Mouse (Mus musculus) thymus, adult 18-20 months (tissue): ENCODE measurements around the gene Inpp5b.

Experiments
- DNase-seq, 2 experiments: peaks; one replicate each; pipeline ENCODE4 v3.0.0; 2022; ENCODE audit warnings: mixed read lengths in 2 of 2

The Inpp5b gene

DNA sequence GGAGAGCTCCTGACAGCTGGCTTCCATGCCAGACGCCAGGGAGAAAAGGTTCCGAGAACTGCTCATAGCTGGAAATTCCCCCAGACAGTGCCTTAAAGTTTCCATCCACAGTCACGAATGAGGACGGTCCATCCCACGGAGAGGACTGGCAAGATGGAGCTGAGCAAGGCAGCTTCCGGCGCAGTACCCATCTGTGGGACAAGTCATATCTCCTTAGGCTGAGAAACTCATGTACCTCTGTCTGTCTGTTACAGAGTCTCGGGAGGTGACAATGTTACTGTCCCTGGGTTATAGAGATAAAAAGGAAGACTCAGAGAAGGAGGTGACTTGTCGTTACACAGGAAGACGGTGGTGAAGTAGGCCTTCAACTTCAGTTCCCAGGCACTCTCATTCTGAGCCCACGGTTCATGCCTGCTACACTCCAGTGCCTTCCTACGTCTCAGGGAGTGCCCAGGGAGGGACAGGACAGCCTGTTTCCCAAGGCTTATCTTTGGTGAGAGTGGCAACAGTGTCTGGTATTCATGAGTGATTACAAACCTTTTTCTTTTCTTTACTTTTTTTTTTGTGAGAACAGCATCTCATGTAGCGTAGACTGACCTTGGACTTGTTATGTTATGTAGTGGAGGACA lies 27.4 kb downstream of the Inpp5b start:
- DNase-seq: no peak

DNA sequence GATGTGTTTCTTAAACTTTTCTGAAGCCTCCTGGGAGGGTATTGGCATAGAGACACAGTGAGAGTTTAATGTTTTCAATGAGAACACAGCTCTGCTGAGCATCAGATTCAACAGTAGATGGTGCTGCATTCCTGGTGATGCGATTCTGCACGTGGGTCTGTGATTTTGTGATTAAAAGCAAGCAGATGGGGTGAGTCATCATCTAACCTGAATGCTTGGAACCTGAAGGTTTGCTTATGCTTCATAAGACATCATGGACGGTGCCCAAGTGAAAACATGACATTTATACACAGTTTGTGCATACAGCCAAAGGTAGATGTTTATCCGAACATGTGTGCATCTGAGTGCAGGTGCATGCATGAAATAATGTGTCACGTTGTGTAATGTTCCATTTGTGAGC lies 29.0 kb downstream of the Inpp5b start:
- no peak for DNase-seq

DNA sequence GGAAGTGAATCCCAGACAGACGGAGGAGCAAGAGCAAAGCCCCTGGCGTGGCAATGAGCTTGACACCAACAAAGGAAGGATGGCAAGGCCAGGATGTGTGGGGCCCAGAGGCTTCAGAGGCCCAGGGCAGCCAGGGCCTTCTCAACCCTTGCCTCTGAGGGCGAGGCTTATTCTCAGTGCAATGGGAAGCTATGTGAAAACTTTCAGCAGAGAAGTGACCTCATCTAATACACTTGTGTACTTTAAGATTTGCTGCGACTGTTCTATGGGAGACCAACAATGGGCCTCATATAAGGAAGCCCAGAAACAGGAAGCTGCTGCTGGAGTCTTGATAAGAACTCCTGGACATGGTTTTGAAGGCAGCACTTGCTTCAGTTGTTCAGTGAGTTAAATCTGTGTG lies 30.5 kb downstream of the Inpp5b start:
- DNase-seq: no peak

DNA sequence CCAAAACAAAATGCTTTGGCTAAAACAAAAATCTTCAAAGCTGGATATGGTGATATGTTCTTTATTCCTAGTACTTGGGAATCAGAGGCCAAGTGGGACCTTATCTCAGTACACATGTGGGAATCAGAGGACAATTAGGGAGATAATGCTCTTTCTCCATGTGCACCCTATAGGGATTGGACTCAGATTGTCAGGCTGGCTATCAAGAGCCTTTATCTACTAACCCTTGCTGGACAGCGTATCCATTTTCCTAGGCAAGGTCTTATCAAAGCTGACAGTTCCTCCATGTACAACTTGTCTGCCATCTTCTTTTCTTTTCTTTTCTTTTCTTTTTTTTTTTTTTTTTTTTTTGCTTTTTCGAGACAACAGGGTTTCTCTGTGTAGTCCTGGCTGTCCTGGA lies 31.8 kb downstream of the Inpp5b start:
- DNase-seq: no peak

DNA sequence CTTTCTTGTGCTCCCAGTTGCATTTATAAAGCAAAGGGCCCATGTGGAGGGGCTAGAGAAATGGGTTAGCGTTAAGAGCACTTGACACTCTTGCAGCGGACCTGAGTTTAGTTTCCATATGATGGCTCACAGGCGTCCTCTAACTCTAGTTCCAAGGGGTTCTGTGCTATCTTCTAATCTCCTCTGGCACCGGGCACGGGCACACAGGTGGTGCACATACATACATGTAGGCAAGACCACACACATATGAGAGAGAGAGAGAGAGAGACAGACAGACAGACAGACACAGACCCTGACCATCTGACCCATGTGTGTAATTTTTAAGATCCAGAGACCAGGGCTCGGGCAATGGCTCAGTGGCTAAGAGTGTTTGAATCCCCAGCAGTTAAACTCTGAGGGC lies 32.3 kb downstream of the Inpp5b start:
- DNase-seq: no peak

DNA sequence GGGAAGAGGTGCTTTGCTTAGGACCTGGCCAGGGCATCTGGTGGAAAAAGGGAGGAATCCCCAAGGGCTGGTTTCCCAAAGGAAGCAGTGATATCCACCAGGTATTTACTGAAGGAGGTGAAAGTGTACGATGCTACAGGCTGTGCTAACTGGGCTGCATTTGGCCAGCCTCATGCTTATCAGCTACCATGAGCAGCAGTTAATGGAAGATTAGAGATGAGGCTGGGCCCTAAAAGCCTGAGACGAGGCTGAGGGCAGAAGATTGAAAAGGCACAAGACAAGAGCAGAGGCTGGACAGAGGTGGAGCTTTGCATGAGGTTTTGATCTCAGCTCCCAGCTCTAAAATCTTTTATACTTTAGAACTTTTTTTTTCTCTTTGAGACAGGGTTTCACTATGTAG lies 32.8 kb downstream of the Inpp5b start:
- no peak for DNase-seq

DNA sequence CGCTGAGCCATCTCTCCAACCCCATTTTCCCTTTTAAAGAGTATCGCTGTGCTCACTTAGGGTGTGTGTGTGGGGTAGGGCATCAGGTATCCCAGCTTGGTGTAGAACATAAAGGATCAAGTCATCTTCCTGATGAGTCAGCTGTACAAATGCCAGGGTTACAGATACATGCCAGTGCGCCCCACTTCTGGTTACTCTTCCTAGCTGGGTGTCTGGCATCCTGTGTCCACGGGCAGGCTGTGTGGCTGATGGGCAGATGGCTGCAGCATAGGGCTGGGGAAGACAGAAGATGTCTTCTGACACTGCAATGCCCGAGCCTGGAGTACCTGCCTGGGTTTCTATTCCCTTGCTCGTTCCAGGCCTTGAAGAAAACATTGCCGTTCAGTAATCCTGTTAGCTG lies 39.7 kb downstream of the Inpp5b start:
- DNase-seq: no peak

DNA sequence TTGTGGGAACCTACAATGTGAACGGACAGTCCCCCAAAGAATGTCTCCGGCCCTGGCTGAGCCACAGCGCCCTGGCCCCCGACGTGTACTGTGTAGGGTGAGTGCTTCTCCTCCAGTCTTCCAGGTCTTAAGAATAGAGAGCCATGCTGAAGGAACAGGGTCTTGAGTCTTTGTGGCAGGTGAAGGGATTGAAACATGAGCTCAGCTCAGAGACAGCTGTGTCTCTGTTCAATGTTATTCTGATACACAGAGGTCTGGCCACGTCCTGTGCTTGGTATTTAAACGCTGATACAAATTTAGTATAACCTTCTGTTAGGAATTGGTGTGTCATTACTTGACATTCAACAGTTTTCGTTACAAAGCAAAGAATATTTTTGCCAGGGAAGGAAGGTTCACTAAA lies 40.7 kb downstream of the Inpp5b start:
- no peak for DNase-seq

DNA sequence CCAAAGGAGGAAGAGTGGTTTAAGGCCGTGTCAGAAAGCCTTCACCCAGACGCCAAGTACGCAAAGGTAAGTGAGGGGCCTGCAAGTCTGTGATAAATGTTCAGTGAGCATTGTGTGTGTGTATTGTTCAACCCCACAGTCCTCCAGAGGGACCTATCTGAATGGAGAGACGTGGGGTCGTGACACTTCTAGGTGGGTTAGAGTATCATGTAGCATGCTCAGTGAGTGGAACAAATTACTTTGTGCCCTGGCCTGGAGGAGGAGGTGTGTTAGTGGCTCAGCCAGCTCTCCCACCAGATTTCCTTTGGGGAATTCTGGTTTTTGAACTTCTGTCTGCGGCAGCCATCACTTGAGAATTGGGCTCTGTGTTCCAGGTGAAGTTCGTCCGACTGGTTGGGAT lies 42.3 kb downstream of the Inpp5b start:
- no peak for DNase-seq

DNA sequence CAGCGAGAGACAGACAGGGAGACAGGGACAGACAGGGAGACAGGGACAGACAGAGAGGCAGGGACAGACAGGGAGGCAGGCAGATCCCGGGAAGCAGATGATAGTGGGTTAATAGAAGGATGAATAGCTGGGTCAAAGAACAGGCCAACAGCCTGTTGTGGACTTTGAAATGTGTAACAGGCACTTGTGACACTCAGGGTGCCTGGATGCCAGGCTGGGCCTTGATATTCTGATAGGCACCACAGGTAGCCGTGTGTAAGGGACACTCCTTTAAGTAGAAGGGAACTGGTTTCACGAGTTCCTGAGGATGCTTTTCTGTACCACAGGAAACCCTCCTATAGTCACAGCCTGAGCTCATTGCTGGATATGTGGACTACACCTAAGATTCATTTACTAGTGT lies 48.4 kb downstream of the Inpp5b start:
- DNase-seq: no peak

DNA sequence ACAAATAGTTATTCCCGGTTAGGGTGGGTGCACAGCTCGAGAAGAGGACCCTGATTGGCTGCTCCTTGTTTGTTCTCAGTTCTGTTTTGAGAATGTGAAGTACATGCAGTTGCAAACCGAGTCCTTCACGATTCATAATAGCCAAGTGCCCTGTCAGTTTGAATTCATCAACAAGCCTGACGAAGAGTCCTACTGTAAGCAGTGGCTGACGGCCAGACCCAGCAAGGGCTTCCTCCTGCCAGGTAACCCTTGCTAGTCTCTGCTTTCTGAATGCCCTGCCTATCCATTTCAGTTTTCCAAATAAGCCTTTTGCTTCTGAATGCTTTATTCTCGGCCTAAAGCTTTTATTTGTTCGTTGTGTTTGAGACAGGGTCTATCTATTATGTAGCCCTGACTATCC lies 50.5 kb downstream of the Inpp5b start:
- DNase-seq: no peak

DNA sequence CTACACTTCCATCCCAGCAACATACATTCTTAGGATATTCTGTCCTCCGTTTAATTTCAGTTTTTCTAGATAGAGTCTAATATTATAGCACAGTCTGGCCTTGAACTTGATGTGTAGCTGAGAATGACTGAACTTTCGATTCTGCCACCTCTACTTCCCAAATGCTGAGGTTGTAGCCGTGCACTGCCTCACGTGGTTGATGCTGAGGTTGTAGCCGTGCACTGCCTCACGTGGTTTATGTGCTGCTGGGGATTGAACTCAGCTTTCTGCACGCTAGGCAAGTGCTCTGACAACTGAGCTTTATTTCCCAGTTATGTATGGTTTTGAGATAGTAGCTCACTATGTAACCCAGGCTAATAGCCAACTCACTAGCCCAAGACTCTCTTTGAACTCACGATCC lies 54.5 kb downstream of the Inpp5b start:
- DNase-seq: no peak

DNA sequence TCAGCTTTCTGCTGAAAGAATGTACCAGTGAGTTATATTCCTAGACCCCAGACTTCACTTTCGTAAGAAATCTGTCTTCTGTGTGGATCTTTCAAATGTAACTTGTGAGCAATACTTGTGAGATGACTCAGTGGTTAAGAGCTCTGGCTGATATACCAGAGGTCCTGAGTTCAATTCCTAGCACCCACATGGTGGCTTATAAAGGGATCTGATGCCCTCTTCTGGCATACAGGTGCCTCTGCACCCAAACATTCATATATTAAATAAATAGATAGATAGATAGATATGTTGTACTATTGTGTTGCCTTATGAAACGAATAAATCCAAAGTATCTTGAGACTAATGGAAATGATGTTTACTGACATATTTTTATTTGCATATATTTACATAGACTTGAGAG lies 55.3 kb downstream of the Inpp5b start:
- DNase-seq: no peak

DNA sequence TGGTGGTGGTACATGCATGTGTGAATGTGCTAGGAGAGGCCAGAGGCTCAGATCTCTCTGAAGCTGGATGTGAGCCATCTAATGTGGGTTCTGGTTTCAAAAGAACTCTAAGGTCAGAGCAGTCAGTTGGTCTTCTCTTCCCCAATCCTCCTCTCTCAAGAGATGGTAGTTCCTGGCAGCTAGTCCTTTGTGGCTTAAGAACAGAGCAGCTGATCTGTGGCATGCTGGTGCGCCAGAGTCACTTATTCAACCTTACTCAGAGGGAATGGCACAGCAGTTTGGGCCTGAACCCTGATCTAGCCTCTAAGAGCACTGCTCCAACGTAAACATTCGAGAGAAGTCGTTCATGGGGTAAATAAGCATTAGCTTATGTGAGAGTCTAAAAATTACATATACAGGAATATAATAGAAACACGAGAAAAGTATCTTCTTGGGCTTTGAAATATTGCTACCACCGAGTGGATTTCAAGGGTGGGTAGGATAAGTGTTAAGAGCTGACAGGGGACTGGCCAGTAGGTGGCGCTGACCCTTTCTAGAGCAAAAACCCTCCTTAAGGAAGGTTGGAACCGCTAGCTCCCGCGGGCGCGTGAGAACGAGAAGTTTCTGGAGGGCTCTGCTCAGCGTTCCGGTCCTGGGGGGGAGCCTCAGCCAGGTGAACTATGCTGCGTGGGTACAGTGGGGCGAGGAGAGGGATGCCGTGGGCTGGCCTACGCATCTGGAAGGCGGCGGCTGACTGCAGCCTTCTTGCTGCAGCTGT lies 60.1 kb downstream of the Inpp5b start, which contains the start of gene Mtf1:
Gene Mtf1, plus strand, starts transcription at position 553 of the 757 bp plus-strand sequence.
- peak; percentile 68 to 79 for DNase-seq

DNA sequence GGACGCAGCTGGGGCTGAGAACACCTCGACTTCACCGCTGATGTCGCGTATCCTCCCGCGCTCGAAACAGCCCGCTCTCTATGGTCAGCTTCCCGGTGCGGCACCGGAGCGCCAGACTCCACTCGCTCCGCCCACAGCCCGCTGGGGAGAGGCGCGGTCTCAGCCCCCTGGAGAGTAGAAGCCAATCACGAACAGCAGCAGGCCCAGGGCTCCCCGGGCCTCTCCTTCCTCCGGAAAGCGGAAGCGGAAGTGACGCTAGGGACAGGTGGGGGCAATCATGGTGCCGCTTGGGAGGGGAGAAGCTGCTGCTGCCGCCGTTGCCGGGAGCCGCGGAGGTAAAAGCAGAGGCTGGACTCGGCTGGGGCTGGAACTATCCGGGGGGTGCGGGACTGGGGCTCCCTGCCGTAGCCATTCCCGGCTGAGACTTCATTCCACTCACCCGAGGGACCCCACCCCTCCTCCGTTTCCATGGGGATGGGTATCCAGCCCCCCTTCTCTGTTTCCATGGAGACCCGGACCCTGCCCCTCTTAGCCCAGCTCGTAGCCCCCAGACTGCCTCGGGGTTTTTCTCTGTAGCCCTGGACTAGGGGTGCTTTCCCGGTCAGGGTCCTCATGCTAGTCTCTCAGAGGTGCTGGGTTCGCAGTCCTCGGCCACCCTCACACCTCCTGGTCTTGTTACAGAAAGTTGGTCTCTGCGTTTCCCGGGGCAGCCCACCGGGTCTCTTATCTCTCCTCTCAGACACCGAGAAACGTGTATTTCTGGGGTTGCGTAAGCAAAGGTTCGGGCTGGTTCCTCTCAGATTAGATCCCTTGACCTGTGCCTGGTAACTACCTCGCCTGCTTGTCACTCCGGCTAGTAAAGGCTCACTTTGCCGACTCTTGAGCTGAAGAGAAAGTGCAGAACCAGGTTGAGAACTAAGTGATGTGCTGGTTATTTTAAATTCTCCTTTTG lies 60.9 kb downstream of the Inpp5b start:
- DNase-seq: peak; percentile 96 to 97

DNA sequence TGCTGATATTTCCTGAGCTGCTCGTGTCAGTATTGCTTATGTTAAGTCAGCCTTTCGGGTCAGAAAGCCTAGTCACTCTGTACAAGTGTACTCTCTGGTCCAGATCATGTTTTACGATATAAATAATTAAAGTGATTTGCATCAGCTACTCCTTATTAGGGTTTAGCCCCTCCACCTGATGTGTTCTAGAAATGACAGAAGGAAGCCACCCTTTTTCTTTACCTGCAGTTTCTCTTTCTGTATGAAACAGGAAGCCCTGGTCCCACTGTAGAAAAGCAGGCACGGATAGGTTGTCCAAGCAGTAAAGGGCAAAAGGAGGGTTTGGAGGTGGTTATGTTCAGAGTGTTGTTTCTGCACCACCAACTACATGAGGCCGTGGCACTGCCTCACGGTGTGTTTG lies 61.8 kb downstream of the Inpp5b start:
- DNase-seq: no peak

DNA sequence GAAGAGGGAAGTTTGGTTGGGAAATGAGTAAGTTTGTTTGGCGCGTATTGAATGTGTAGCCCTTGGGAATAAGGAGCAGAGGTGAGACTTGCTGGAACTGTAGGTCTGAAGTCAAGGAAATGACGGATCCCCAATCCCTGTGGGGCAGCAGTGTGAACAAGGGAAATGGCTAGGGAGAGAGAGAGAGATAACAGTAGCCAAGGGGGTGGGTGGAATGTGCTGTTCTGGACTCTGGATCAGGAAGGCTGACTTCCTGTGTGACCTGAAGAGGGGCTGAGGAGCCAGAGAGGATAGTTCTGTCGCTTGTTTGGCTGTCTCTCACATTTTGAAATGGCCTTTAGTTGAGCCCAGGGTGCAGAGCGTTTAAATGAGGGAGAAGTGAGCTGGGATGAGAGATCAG lies 66.9 kb downstream of the Inpp5b start:
- no peak for DNase-seq

DNA sequence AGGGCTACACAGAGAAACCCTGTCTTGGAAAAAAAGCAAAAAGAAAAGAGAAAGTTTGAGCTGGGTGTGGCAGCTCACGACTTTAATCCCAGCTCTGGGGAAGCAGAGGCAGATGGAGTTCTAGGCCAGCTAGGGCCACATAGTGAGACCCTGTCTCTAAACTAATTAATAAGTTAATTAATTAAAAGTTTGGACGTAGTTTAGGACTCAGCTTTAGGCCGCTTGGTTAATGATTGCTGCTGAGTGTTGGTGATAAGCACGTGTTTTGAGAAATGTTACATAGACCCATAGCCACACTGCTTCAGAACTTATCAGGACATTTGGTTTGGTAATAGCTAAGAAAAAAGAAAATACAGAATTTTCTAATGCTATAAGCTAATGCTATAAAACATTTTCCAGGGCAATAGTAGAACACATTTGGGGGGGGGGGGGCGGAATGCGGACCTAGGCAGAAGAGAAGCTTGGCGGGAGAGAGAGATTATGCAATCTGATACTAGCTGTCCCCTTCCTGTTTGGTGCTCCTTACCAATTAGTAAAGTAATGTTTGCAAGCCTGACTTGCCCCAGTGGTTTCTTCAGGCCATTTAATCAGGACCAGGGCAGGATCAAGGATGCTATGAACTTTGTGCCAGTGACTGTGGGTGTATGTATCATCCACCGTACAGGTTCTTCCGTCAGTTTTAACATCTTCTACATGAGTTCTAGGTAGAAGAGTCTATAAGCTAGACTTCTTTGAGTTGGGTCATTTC lies 67.7 kb downstream of the Inpp5b start:
- DNase-seq: no peak

DNA sequence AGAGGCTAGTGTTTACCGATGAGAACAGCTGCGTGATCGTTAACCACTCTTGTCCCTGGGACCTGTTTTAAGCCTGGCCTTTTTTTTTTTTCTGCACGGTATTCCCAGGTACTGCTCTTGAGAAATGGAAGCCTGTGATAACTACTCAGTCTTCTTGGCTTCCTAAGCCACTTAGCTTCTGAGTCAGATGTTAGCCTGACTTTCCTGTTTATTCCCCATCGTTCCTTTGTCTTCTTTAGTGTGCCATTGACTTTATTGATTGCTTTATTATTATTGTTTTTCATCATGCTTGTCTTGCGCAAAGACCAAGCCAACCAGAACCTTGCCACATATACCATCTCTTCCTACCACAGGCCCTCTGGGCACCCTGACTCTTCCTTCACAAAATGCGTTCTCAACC lies 68.4 kb downstream of the Inpp5b start:
- DNase-seq: no peak

DNA sequence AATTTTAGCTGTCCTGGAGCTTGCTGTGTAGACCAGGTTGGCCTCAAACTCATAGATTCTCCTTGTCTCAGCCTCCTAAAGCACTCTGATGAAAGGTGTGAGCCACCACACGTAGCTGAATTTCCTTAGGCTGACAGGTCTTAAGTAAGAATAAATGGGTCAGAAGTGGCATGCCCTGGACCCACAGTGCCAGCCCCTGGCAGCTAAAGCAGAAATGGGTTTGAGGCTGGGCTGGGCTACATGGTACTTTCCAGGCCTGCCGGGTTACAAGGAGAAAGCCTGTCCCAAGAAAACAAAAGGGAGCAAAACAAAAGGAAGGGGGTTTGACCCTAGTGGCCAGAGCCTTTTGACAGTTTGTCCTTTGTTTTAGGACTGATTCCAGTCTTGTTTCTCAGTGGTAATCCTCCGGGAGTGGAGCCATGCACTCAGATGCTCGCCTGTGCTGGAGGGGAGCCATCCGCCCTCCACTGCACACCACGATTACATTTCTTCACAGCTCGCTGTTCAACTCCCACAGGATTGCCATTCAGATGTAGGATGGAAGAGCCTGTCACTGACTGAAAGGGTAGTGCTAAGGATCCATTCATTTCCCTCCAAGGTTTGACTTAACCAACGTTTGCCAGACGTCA lies 69.8 kb downstream of the Inpp5b start:
- DNase-seq: no peak

DNA sequence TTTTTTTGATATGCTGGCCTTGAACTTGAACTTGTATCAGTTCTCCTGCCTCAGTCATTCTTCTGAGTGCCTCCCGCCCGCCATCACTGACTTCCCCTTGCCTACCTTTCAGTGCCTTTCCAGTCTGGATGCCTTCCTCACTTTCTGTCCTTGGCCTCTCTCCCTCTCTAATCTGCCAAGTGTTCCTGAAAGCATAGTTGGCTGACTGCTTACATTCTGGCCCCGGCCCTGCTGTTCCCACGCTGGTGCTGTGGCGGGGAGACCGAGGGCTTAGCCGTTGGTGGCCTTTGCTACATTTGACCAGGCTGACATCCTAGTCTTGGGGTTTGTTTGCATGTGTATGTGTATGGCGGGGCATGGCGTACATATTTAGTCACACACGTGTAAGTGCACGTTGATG lies 74.3 kb downstream of the Inpp5b start:
- DNase-seq: no peak

DNA sequence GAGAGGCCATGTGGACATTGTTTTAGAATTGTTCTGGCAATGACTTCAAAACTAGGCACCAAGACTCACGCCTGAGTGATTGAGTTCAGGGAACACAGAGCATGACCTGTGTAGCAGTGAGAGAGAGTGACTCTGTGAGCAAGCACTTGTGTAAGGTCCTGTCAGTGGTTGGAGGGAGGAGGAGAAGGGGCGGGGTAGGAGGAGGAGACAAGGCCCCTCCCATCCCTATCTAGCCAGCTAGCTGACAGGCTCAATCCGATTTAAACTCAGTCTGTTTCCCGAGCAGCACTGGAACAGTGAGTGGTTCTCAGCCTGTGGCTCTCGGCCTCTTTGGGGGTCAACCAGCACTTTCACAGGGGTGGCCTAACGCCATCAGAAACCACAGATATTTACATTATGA lies 76.2 kb downstream of the Inpp5b start:
- no peak for DNase-seq
